Mouse (Mus musculus) kidney, embryonic 16.5 days (tissue): ENCODE measurements around the gene Lrrc73. TPM values are rescaled to one million over a fixed set of nuclear protein-coding genes. Genes with fewer than 3 reads are reported as not detected.

Experiments
- ATAC-seq: fragments of 200-750 bp; cut with Nextera tagmentation; 2 replicates; pipeline ENCODE4 v1.8.0; 2017; ENCODE audit warnings: moderate TSS enrichment; ENCODE audit not compliant: low FRiP score, low TSS enrichment
- H3K27ac ChIP-seq: fragments of 300-500 bp; sonication (generic); 2 replicates; pipeline ENCODE4 v1.5.1; 2014; ENCODE audit warnings: low read length
- H3K27me3 ChIP-seq: fragments of 300-500 bp; sonication (generic); 2 replicates; pipeline ENCODE4 v1.6.1; 2014; ENCODE audit warnings: low read length, control low read depth, mixed read lengths; ENCODE audit not compliant: insufficient read depth
- H3K36me3 ChIP-seq: fragments of 300-500 bp; sonication (generic); 2 replicates; pipeline ENCODE4 v1.6.1; 2014; ENCODE audit warnings: low read length, control low read depth, mixed read lengths; ENCODE audit not compliant: insufficient read depth
- H3K4me1 ChIP-seq: fragments of 300-500 bp; sonication (generic); 2 replicates; pipeline ENCODE4 v1.6.1; 2014; ENCODE audit warnings: low read length, control low read depth, mixed read lengths; ENCODE audit not compliant: insufficient read depth
- H3K4me2 ChIP-seq: fragments of 300-500 bp; sonication (generic); replicated peaks from 2 replicates; pipeline ENCODE4 v1.6.1; 2014; ENCODE audit warnings: low read depth, low read length
- H3K4me3 ChIP-seq: fragments of 300-500 bp; sonication (generic); 2 replicates; pipeline ENCODE4 v1.5.1; 2014; ENCODE audit warnings: mild to moderate bottlenecking, low read length
- H3K9ac ChIP-seq: fragments of 300-500 bp; sonication (generic); replicated peaks from 2 replicates; pipeline ENCODE4 v1.6.1; 2014; ENCODE audit warnings: low read length
- H3K9me3 ChIP-seq: fragments of 300-500 bp; sonication (generic); 2 replicates; pipeline ENCODE4 v1.6.1; 2016; ENCODE audit warnings: low read length, control low read depth
- WGBS: fragments of 180-500 bp; shearing (Covaris S2); extraction: QIAGEN DNeasy Blood & Tissue Kit; methylation state at CpG from one replicate; pipeline ENCODE4 v1.1.7; 2014; 5-methylcytosine and 5-hydroxymethylcytosine counted together
- polyA plus RNA-seq: library from polyadenylated mRNA; unstranded; fragments of >200 nt; fragmentation: Nextera tagmentation; extraction: Ambion mirVana; gene quantifications from 2 replicates; pipeline ENCODE4 v1.2.1, GENCODE M21; 2015

Lrrc73 gene
- polyA plus RNA-seq, 1 experiment from 2014 or later: 0.64 TPM

DNA sequence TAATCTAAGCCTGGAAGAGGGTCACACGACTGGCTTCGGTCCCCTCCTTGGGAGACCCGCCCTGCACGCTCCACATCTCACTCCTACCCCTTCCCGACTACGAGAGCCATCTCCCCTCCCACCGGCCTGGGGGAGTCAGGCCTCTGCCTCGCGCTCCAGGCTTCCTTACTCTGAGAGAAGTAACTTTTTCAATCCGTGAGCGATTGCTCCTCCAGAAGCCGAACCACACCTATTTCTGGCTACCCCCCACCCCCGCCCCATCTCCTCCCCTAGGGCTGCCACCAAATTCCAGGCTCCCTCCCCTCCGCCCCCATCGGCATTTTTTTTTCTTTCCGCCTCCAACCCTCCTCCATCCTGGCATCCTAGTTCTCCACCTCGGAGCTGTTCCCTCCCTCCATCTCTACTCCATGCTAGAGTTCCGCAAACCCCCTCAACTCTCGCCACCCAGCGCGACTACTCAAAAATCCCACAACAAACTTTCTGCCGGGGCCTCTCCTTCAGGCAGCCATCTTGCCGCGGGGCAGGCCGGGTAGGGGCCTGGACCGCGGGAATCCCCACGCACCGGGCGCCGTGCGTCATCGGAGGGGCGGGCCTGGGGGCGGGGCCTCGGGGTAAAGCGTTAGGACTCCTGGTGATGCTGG, 29.3 kb downstream of the Lrrc73 start, which contains the start of gene Tjap1:
Tjap1 (minus strand) TSS at position 544 of the 641 bp plus-strand sequence.
- Histone ChIP-seq H3K36me3 (peaks cover 11% of the 10 kb centered on the region), H3K4me3 (peak within 1 kb of the TSS; percentile 79), H3K4me2 (peak within 1 kb of the TSS; percentile 81), H3K27me3 (no peaks in the 10 kb centered on the region), H3K9me3 (no peaks in the 10 kb centered on the region), H3K4me1 (peaks cover 26% of the 10 kb centered on the region), H3K27ac (peak within 1 kb of the TSS; percentile 96), H3K9ac (peak within 1 kb of the TSS; percentile 88)
- under 1% methylated on average over 37 of the region's 37 CpGs for WGBS
- ATAC-seq: peak; percentile 98

GRCm38 (mm10) chr17:46283140-46283539, 29.8 kb downstream of the Lrrc73 start:
- Histone ChIP-seq H3K36me3 (peaks cover 9% of the 10 kb centered on the region), H3K4me1 (peaks cover 27% of the 10 kb centered on the region), H3K27ac (peak overlapping the region; percentile 96), H3K9ac (peak overlapping the region; percentile 88), H3K4me2 (peak overlapping the region; percentile 81), H3K9me3 (no peaks in the 10 kb centered on the region), H3K27me3 (no peaks in the 10 kb centered on the region), H3K4me3 (peak overlapping the region; percentile 79)
- 22% methylated on average over 9 of the region's 9 CpGs for WGBS
- peak; percentile 64 for ATAC-seq

GRCm38 (mm10) chr17:46283911-46284310, 30.6 kb downstream of the Lrrc73 start:
- Histone ChIP-seq H3K27me3 (no peaks in the 10 kb centered on the region), H3K36me3 (peaks cover 5% of the 10 kb centered on the region; the same call in 1 of the 2 replicates), H3K9ac (no peak overlapping the region), H3K27ac (no peak overlapping the region), H3K4me3 (no peak overlapping the region), H3K4me1 (peaks cover 27% of the 10 kb centered on the region), H3K9me3 (no peaks in the 10 kb centered on the region), H3K4me2 (no peak overlapping the region)
- ATAC-seq: no peak
- 65% methylated on average over 8 of the region's 8 CpGs for WGBS

DNA sequence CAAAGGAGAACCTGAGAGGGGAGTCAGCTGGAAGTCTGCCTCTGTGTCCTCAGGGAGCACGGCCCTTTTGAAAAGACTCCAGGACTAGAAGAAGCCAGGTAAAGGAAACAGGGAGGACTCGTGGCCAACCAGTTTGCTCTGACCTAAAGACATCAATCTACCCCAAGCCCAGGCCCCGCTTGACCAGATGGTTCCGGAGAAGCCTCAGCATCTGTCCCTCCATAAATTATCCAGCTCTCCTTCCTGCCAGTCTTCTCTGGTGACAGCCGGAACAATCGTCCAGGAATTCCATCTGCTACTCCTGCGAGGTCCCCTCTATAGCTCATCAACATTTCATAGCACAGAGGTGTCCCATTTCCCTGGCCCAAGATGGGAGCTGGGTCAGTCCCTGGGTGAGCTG, 31.3 kb downstream of the Lrrc73 start:
- ATAC-seq: no peak
- no peak overlapping the region for H3K9ac ChIP-seq
- H3K9me3 ChIP-seq: no peaks in the 10 kb centered on the region
- WGBS: 21% methylated on average over 7 of the region's 7 CpGs
- peaks cover 27% of the 10 kb centered on the region for H3K4me1 ChIP-seq
- H3K36me3 ChIP-seq: no peaks in the 10 kb centered on the region; the same call in 1 of the 2 replicates
- H3K27me3 ChIP-seq: no peaks in the 10 kb centered on the region
- no peak overlapping the region for H3K4me3 ChIP-seq
- no peak overlapping the region for H3K27ac ChIP-seq
- no peak overlapping the region for H3K4me2 ChIP-seq

GRCm38 (mm10) chr17:46285407-46285806, 32.1 kb downstream of the Lrrc73 start:
- Histone ChIP-seq H3K9ac (no peak overlapping the region), H3K27me3 (no peaks in the 10 kb centered on the region), H3K27ac (no peak overlapping the region), H3K9me3 (no peaks in the 10 kb centered on the region), H3K4me1 (peaks cover 27% of the 10 kb centered on the region), H3K4me2 (no peak overlapping the region), H3K4me3 (no peak overlapping the region), H3K36me3 (no peaks in the 10 kb centered on the region; the same call in 1 of the 2 replicates)
- 59% methylated on average over 6 of the region's 6 CpGs for WGBS
- no peak for ATAC-seq

DNA sequence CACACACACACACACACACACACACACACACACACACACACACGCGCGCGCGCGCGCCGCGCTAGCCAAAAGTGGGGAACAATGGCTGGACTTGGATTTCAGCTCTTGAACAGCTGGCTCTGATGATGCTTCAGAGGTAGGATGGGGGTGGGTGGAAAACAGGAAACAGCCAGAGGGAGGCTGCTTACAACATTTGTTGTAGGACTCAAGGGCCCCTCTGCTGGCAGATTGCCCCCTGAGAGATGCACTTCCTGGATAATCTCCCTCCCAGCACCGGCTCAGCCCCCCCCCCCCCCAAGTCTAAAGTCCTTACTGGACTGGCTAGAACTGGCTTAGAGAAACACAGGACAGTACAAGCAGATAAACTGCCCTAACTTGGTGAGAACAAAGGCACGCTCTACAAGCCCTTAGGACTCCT, 34.4 kb downstream of the Lrrc73 start:
- Histone ChIP-seq H3K9ac (peak overlapping the region; percentile 25; the same call in 1 of the 2 replicates), H3K4me2 (no peak overlapping the region), H3K9me3 (no peaks in the 10 kb centered on the region), H3K4me1 (peaks cover 14% of the 10 kb centered on the region; the same call in 1 of the 2 replicates), H3K27ac (peak overlapping the region; percentile 31; the same call in 1 of the 2 replicates), H3K4me3 (no peak overlapping the region), H3K36me3 (no peaks in the 10 kb centered on the region), H3K27me3 (peaks cover 3% of the 10 kb centered on the region; the same call in 1 of the 2 replicates)
- ATAC-seq: peak; percentile 56; the same call in 1 of the 2 replicates
- 29% methylated on average over 11 of the region's 11 CpGs for WGBS

DNA sequence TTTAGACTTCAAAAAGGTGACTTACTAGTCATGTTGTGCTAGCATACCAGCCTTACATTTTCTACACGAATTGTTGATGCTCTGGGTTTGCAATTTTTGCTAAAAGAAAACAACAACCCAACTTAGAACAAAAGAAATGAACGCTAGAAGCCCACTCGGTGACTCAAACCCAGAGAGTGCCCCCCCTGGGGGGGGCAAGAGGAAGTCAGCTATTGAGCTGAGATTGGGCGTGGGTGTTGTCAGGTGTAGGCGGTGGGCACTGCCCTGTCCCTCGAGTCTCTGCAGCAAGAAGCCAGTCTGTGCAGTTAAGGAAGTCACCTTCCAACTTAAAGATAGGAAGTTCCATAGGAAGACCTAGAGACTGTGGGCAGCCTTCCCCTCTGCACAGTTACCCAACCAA, 43.3 kb downstream of the Lrrc73 start:
- Histone ChIP-seq H3K4me1 (peaks cover 11% of the 10 kb centered on the region), H3K9ac (no peak overlapping the region), H3K9me3 (no peaks in the 10 kb centered on the region), H3K27me3 (peaks cover 54% of the 10 kb centered on the region), H3K4me2 (no peak overlapping the region), H3K4me3 (no peak overlapping the region), H3K27ac (no peak overlapping the region), H3K36me3 (no peaks in the 10 kb centered on the region)
- no peak for ATAC-seq
- WGBS: 43% methylated on average over 6 of the region's 6 CpGs

- H3K27me3 ChIP-seq: peaks cover 52% of the 10 kb centered on the region
- H3K9ac ChIP-seq: peak overlapping the region; percentile 68; the same call in 1 of the 2 replicates
- H3K4me2 ChIP-seq: peak overlapping the region; percentile 100
- peaks cover 11% of the 10 kb centered on the region for H3K4me1 ChIP-seq
- H3K27ac ChIP-seq: no peak overlapping the region
- no peaks in the 10 kb centered on the region for H3K36me3 ChIP-seq
- H3K4me3 ChIP-seq: peak overlapping the region; percentile 62
- WGBS: 9% methylated on average over 6 of the region's 6 CpGs
- ATAC-seq: no peak
- no peaks in the 10 kb centered on the region for H3K9me3 ChIP-seq
Measured at GRCm38 (mm10) chr17:46297028-46297363, 43.7 kb downstream of the Lrrc73 start.

DNA sequence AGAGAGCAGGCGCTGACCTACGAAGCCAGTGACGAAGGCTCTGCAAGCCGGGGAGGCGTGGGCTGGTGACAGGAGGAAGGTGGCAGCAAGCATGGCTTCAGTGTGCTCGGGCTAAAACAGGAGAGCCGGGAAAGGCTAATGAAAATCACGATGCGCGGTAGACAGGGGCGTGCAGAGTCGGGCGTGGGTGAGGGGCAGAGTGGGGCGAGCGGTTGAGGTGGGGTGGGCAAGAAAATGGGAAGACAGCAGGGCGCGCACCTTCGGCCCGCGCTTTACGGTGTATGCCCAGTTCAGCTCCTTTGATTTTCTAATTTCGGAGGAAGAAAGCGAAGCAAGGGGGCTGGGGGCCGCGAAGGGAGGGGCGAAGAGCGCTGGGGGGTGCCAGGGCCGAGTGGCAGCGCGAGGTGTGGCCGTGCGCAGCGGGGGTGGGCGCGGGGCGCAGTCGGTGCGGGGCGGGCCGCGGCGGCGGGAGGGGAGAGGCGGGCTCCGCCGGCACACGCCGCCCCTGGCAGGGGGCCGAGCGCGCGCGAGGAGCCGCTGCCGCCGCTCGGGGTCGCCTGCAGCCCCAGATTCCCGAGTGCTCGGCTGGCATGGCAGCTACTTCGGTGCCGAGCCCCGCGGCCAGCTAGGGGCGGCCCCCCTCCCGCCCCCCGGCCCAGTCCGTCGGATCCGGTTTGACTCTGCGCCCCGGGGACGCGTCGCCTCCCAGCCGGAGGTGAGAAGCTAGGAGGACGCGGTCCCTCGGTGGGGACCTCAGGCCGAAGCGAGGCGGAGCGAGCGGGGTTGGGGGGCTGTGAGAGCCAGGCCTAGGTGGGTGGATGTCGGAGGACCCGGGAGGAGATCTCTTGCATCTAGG, 44.3 kb downstream of the Lrrc73 start, which contains the start of gene Dlk2:
Dlk2 (plus strand) TSS at position 58 of the 856 bp plus-strand sequence.
- under 1% methylated on average over 64 of the region's 86 CpGs for WGBS
- Histone ChIP-seq H3K4me1 (peaks cover 11% of the 10 kb centered on the region), H3K4me3 (peak within 1 kb of the TSS; percentile 62), H3K27me3 (peaks cover 52% of the 10 kb centered on the region), H3K36me3 (no peaks in the 10 kb centered on the region), H3K9ac (peak within 1 kb of the TSS; percentile 68), H3K27ac (no peak within 1 kb of the TSS), H3K9me3 (no peaks in the 10 kb centered on the region), H3K4me2 (peak within 1 kb of the TSS; percentile 100)
- peak; percentile 21; the same call in 1 of the 2 replicates for ATAC-seq
